Mouse (Mus musculus) midbrain, embryonic 16.5 days (tissue): ENCODE results near the gene Zfp646. TPM values are rescaled to one million over a fixed set of nuclear protein-coding genes. Genes with fewer than 3 reads are reported as not detected.
A peak's percentile ranks its signal among the peaks of the same experiment; 100 is the strongest.
"Not testable (repeated sequence)": the region's sequence is repeated elsewhere in the genome, so short reads cannot be mapped to it uniquely, and the experiment has no call there.

ENCODE experiments used
- ATAC-seq: fragments of 200-750 bp; cut with Nextera tagmentation; 2 replicates; pipeline ENCODE4 v1.8.0; 2017; ENCODE audit warnings: moderate TSS enrichment
- H3K27ac ChIP-seq: fragments of 300-500 bp; sonication (generic); 2 replicates; pipeline ENCODE4 v1.5.1; 2014; ENCODE audit warnings: mild to moderate bottlenecking, low read length, mixed read lengths
- H3K27me3 ChIP-seq: fragments of 300-500 bp; sonication (generic); 2 replicates; pipeline ENCODE4 v1.6.1; 2014; ENCODE audit warnings: low read depth, low read length, mixed read lengths; ENCODE audit not compliant: control insufficient read depth, insufficient read depth
- H3K36me3 ChIP-seq: fragments of 300-500 bp; sonication (generic); 2 replicates; pipeline ENCODE4 v1.6.1; 2014; ENCODE audit warnings: mild to moderate bottlenecking, low read length, moderate library complexity, mixed read lengths; ENCODE audit not compliant: control insufficient read depth, insufficient read depth
- H3K4me1 ChIP-seq: fragments of 300-500 bp; sonication (generic); 2 replicates; pipeline ENCODE4 v1.6.1; 2014; ENCODE audit warnings: mild to moderate bottlenecking, low read length, mixed read lengths; ENCODE audit not compliant: control insufficient read depth, insufficient read depth
- H3K4me2 ChIP-seq: fragments of 300-500 bp; sonication (generic); 2 replicates; pipeline ENCODE4 v1.6.1; 2014; ENCODE audit warnings: mild to moderate bottlenecking, low read length, mixed read lengths
- H3K4me3 ChIP-seq: fragments of 300-500 bp; sonication (generic); 2 replicates; pipeline ENCODE4 v1.5.1; 2014; ENCODE audit warnings: low read depth, mild to moderate bottlenecking, low read length, moderate library complexity, mixed read lengths
- H3K9ac ChIP-seq: fragments of 300-500 bp; sonication (generic); 2 replicates; pipeline ENCODE4 v1.6.1; 2014; ENCODE audit warnings: low read depth, low read length, mixed read lengths
- H3K9me3 ChIP-seq: fragments of 300-500 bp; sonication (generic); replicated peaks from 2 replicates; pipeline ENCODE4 v1.6.1; 2014; ENCODE audit warnings: mild to moderate bottlenecking, low read length, mixed read lengths; ENCODE audit not compliant: control insufficient read depth, poor library complexity, severe bottlenecking
- WGBS: fragments of 180-500 bp; shearing (Covaris S2); extraction: QIAGEN DNeasy Blood & Tissue Kit; methylation state at CpG from one replicate; pipeline ENCODE4 v1.1.7; 2014; 5-methylcytosine and 5-hydroxymethylcytosine counted together
- polyA plus RNA-seq: library from polyadenylated mRNA; unstranded; fragments of >200 nt; fragmentation: Nextera tagmentation; extraction: Ambion mirVana; gene quantifications from 2 replicates; pipeline ENCODE4 v1.2.1, GENCODE M21; 2015

The Zfp646 gene
- polyA plus RNA-seq, 1 experiment from 2014 or later = 8.3 TPM

DNA sequence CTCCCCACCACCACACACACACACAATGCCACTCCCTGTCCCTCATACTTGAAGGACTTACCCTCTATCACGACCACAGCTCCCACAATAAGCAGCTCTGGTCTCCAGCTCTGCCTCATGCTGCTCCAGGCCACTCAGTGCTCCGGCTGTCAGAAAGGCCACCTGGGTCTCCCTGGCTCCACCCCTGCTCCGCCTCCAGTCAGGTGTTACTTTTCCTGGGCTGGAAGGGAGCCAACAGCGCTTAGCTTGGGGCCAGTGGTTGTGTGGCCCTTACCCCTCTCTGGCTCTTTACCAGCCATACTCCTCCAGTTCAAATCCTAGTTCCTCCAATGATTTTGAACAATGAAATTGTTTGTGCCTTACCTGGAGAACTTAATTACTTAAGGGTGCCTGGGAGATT lies 14.8 kb downstream of the Zfp646 start, which contains the start of gene Prss53:
Gene Prss53, minus strand, starts transcription at position 173 of the 400 bp plus-strand sequence.
- H3K36me3 ChIP-seq = peaks cover 35% of the 10 kb centered on the region
- 39% methylated on average over 4 of the region's 4 CpGs for WGBS

DNA sequence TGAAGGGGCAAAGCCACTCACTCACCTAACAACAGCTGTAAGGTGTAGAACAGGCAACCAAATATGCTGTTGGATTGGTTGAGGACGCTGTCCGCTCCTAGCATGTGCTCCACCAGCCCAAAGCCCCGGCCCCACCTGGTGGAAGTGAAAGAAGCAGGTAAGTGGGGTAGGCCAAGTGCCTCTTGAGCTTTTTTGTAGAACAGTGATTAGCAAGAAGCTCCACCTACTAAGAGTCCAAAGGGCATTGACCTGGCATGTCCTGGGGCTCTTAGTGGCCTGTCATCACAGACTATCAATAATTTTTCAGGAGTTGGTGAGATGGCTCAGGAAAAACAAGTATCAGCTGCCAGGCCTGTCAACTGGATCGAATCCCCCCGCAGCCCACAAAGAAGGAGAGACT lies 18.5 kb downstream of the Zfp646 start:
- Histone ChIP-seq H3K9ac (peak overlapping the region; percentile 77; the same call in 1 of the 2 replicates), H3K4me2 (peak overlapping the region; percentile 82), H3K4me3 (peak overlapping the region; percentile 69), H3K4me1 (peaks cover 8% of the 10 kb centered on the region), H3K27me3 (no peaks in the 10 kb centered on the region), H3K36me3 (peaks cover 13% of the 10 kb centered on the region), H3K27ac (no peak overlapping the region; the same call in 1 of the 2 replicates), H3K9me3 (no peaks in the 10 kb centered on the region)
- WGBS = 77% methylated on average over 5 of the region's 5 CpGs
- ATAC-seq = no peak

More for the DNA sequence above, 14.8 kb downstream of the Zfp646 start, which contains the start of gene Prss53:
- H3K9ac ChIP-seq = no peak within 1 kb of the TSS
- no peaks in the 10 kb centered on the region for H3K27me3 ChIP-seq
- ATAC-seq = no peak
- H3K4me2 ChIP-seq = no peak within 1 kb of the TSS
- H3K4me1 ChIP-seq = peaks cover 8% of the 10 kb centered on the region
- no peak within 1 kb of the TSS for H3K4me3 ChIP-seq
- no peak within 1 kb of the TSS for H3K27ac ChIP-seq
- no peaks in the 10 kb centered on the region for H3K9me3 ChIP-seq

- ATAC-seq = peak; percentile 97
- 0% methylated on average over 26 of the region's 26 CpGs for WGBS
- peak within 1 kb of the TSS; percentile 84 for H3K27ac ChIP-seq
These were observed 19.4 kb downstream of the Zfp646 start, which contains the start of the genes Gm21974 and Vkorc1 for GRCm38 (mm10) chr7:127895442-127895841. Gm21974 (minus strand) TSS chr7:127895454. Vkorc1 (minus strand) TSS chr7:127895617.

GRCm38 (mm10) chr7:127895891-127896290 lies 19.9 kb downstream of the Zfp646 start:
- Histone ChIP-seq H3K36me3 (peaks cover 11% of the 10 kb centered on the region), H3K27ac (peak overlapping the region; percentile 84; the same call in 1 of the 2 replicates), H3K4me2 (peak overlapping the region; percentile 82), H3K4me3 (peak overlapping the region; percentile 69)
- H3K9me3 ChIP-seq, ATAC-seq, H3K27me3 ChIP-seq, H3K4me1 ChIP-seq, H3K9ac ChIP-seq: not testable (repeated sequence)
- WGBS = 69% methylated on average over 7 of the region's 7 CpGs

More at GRCm38 (mm10) chr7:127895442-127895841, 19.4 kb downstream of the Zfp646 start, which contains the start of the genes Gm21974 and Vkorc1:
- peak within 1 kb of the TSS; percentile 69 for H3K4me3 ChIP-seq
- H3K9ac ChIP-seq = peak within 1 kb of the TSS; percentile 77
- peaks cover 11% of the 10 kb centered on the region for H3K36me3 ChIP-seq
- peaks cover 8% of the 10 kb centered on the region for H3K4me1 ChIP-seq
- peak within 1 kb of the TSS; percentile 82 for H3K4me2 ChIP-seq
- H3K9me3 ChIP-seq = no peaks in the 10 kb centered on the region
- no peaks in the 10 kb centered on the region for H3K27me3 ChIP-seq

GRCm38 (mm10) chr7:127896384-127896783 lies 20.4 kb downstream of the Zfp646 start:
- Histone ChIP-seq H3K4me3 (no peak overlapping the region), H3K27me3 (no peaks in the 10 kb centered on the region), H3K4me2 (no peak overlapping the region), H3K9ac (no peak overlapping the region), H3K4me1 (peaks cover 8% of the 10 kb centered on the region), H3K27ac (no peak overlapping the region), H3K9me3 (no peaks in the 10 kb centered on the region), H3K36me3 (peaks cover 11% of the 10 kb centered on the region)
- ATAC-seq = no peak
- 61% methylated on average over 13 of the region's 13 CpGs for WGBS

DNA sequence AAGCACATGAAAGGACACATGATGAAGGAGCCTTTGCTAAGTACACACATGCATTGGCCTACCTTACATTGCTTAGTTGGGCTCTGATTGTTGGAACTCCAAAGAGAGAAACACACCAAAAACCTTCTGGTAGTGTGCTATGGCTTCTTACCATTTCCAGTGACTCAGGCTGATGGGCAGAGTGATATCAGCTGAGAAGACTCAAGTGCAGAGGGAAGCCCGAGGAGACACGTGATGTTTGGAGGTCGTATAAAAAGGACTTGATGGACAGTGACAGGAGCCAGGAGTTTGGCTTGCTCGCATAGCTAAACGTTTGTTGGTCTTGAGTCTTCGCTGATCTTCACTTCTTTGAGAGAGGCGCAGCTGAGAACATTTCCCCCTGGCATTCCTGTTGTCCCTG lies 21.5 kb downstream of the Zfp646 start:
- Histone ChIP-seq H3K27ac (no peak overlapping the region), H3K4me2 (no peak overlapping the region), H3K4me1 (peaks cover 8% of the 10 kb centered on the region), H3K9me3 (no peaks in the 10 kb centered on the region), H3K36me3 (peaks cover 7% of the 10 kb centered on the region), H3K9ac (no peak overlapping the region), H3K27me3 (no peaks in the 10 kb centered on the region), H3K4me3 (no peak overlapping the region)
- WGBS = 88% methylated on average over 7 of the region's 7 CpGs
- ATAC-seq = no peak

DNA sequence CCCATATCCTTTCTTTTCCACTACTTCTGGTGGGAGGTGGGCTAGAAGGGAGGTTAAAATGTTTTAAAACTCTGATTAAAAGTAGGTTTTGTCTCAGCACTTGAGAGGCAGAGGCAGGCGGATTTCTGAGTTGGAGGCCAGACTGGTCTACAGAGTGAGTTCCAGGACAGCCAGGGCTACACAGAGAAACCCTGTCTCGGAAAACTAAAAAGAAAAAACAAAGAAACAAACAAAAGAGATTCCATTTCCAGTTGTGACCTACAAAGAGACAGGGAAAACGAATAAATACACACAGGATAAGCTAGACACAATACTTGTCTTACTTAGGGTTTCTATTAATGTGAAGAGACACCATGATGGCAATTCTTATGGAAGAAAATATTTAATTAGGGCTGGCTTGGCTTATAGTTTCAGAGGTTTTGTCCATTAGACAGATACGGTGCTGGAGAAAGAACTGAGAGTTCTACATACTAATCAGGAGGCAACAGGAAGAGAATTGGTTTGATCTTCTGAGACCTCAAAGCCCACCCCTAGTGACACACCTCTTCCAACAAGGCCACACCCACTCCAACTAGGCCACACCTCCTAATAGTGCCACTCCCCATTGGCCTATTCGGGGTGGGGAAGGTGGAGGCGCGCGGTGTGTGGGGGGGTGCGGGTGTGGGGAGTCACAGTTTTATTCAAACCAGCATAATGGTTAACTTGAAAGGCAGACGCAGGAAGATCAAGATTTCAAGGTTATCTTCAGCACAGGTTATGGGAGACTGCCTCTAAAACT lies 22.3 kb downstream of the Zfp646 start:
- Histone ChIP-seq H3K27me3 (no peaks in the 10 kb centered on the region), H3K9me3 (no peaks in the 10 kb centered on the region), H3K4me1 (peaks cover 8% of the 10 kb centered on the region), H3K9ac (no peak overlapping the region), H3K4me2 (no peak overlapping the region), H3K36me3 (peaks cover 2% of the 10 kb centered on the region), H3K27ac (no peak overlapping the region), H3K4me3 (no peak overlapping the region)
- 41% methylated on average over 10 of the region's 10 CpGs for WGBS
- no peak for ATAC-seq

DNA sequence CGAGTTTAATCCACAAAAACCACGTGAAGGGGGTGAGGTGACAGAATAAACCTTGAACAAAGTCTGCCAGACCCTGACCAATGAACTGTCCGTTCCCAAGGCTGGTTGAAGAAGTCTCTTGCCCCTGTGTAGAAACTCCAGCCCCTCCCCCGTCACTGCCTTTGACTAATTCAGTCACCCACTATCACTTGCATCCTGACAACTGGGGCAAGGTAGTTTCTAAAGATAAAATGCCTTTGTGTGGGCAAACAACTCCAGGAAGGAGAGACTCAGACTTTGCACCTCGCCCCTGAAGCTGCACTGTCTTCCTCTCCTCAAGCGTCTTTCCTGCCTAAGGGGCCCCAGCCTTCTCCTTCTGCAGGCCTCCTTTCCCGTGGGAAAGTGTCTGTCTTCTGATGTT lies 24.0 kb downstream of the Zfp646 start:
- no peak overlapping the region for H3K4me2 ChIP-seq
- H3K4me3 ChIP-seq = no peak overlapping the region
- no peak overlapping the region for H3K9ac ChIP-seq
- H3K27ac ChIP-seq = no peak overlapping the region
- no peak for ATAC-seq
- no peaks in the 10 kb centered on the region for H3K36me3 ChIP-seq
- H3K4me1 ChIP-seq = peaks cover 7% of the 10 kb centered on the region
- H3K9me3 ChIP-seq = no peaks in the 10 kb centered on the region
- H3K27me3 ChIP-seq = no peaks in the 10 kb centered on the region
- WGBS = 51% methylated on average over 7 of the region's 7 CpGs

- H3K36me3 ChIP-seq = peaks cover 1% of the 10 kb centered on the region
- H3K4me2 ChIP-seq = no peak overlapping the region
- no peaks in the 10 kb centered on the region for H3K27me3 ChIP-seq
- no peaks in the 10 kb centered on the region for H3K9me3 ChIP-seq
- H3K4me3 ChIP-seq = no peak overlapping the region
- no peak for ATAC-seq
- WGBS = 78% methylated on average over 2 of the region's 2 CpGs
- no peak overlapping the region for H3K27ac ChIP-seq
- H3K9ac ChIP-seq = no peak overlapping the region
- peaks cover 7% of the 10 kb centered on the region for H3K4me1 ChIP-seq
These were observed 25.8 kb downstream of the Zfp646 start for GRCm38 (mm10) chr7:127901772-127902171.
